In the genomic region with DNA sequence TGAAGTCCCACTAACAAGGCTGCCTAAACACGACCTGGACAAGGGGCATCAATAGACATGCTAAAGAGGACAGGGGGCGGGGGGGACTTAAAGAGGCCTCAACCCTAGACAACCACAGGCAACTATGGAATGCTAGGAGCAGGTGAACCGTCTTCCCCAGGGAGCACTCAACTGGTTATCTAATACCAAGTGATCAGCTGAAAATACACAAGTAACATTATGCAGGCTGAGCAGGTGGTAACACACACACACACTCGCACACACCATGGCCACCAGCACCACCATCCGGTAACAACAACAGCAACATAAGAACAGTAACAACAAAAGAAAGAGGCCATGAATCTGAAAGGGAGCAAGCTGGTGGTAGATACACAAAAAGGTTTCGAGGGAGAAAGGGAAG, we compare ENCODE assay signal across 24 mouse cellular contexts. TPM values are rescaled to one million over a fixed set of nuclear protein-coding genes. Genes with fewer than 3 reads are reported as not detected.
"Had no signal": no experiment of that assay in that cellular context is flagged by ENCODE, and none has a peak within 500 bp of the region (broad histone marks: within the 10 kb centered on the region; RNA-seq: fewer than 3 reads in every experiment).

No protein-coding gene starts in this region.

- H3K27me3 ChIP-seq: liver, embryonic 12.5 days had no signal

- H3K36me3 ChIP-seq: midbrain, embryonic 10.5 days; midbrain, embryonic 13.5 days; neural tube, embryonic 13.5 days; neural tube, embryonic 15.5 days had no signal

- H3K4me3 ChIP-seq: liver, embryonic 12.5 days; midbrain, embryonic 10.5 days; midbrain, embryonic 13.5 days; neural tube, embryonic 13.5 days; neural tube, embryonic 15.5 days had no signal

- H3K9ac ChIP-seq: liver, embryonic 12.5 days; liver, embryonic 14.5 days; lung, embryonic 14.5 days; midbrain, embryonic 13.5 days; neural tube, embryonic 13.5 days; neural tube, embryonic 15.5 days had no signal

- H3K4me2 ChIP-seq: liver, embryonic 12.5 days; lung, embryonic 14.5 days; midbrain, embryonic 13.5 days; neural tube, embryonic 13.5 days; neural tube, embryonic 15.5 days had no signal

- H3K9me3 ChIP-seq: liver, embryonic 12.5 days; midbrain, embryonic 10.5 days; midbrain, embryonic 13.5 days; neural tube, embryonic 13.5 days; neural tube, embryonic 15.5 days had no signal

- ATAC-seq: liver, embryonic 12.5 days; midbrain, embryonic 13.5 days; midbrain, embryonic 16.5 days had no signal

- DNase-seq: lung, adult 18-20 months; lung, embryonic 14.5 days; lung, postnatal 10 days; lung, postnatal 4 days; retina, postnatal 1 day; right cerebral cortex, postnatal 25 days; right cerebral cortex, postnatal 4 days; spleen, adult 18-20 months; thymus, adult 18-20 months; thymus, postnatal 25 days had no signal

- H3K27ac ChIP-seq: liver, embryonic 12.5 days; liver, embryonic 14.5 days; midbrain, embryonic 10.5 days; midbrain, embryonic 13.5 days; neural tube, embryonic 13.5 days; neural tube, embryonic 15.5 days had no signal

RNA-seq across cellular contexts. Expression of a gene that starts 29.5 kb away (rescaled TPM):
- total RNA-seq: megakaryocyte, adult 5-6 weeks; megakaryocyte-erythroid progenitor cell, adult 5-6 weeks; monocyte, adult 5-6 weeks had no signal
- polyA plus RNA-seq: liver, embryonic 12.5 days; liver, embryonic 16.5 days; lung, embryonic 14.5 days; midbrain, embryonic 10.5 days; midbrain, embryonic 13.5 days; neural tube, embryonic 11.5 days; neural tube, embryonic 13.5 days; neural tube, embryonic 15.5 days; stomach, embryonic 14.5 days; stomach, embryonic 16.5 days had no signal
